Mouse (Mus musculus) midbrain, embryonic 11.5 days (tissue): ENCODE results near the gene Gm48552. TPM values are rescaled to one million over a fixed set of nuclear protein-coding genes. Genes with fewer than 3 reads are reported as not detected.
A peak's percentile ranks its signal among the peaks of the same experiment; 100 is the strongest.

Source experiments
- ATAC-seq: fragments of 200-750 bp; cut with Nextera tagmentation; 2 replicates; pipeline ENCODE4 v1.8.0; 2017; ENCODE audit warnings: moderate TSS enrichment, moderate library complexity; ENCODE audit not compliant: low FRiP score
- DNase-seq: peaks from one replicate; pipeline ENCODE4 v3.0.0; 2015; ENCODE audit warnings: low spot score; ENCODE audit errors: missing footprints
- H3K27ac ChIP-seq: fragments of 300-500 bp; sonication (generic); 2 replicates; pipeline ENCODE4 v1.5.1; 2014; ENCODE audit warnings: low read depth, low read length
- H3K27me3 ChIP-seq: fragments of 300-500 bp; sonication (generic); 2 replicates; pipeline ENCODE4 v1.6.1; 2014; ENCODE audit warnings: mild to moderate bottlenecking, low read length, moderate library complexity, mixed read lengths; ENCODE audit not compliant: control insufficient read depth, insufficient read depth
- H3K36me3 ChIP-seq: fragments of 300-500 bp; sonication (generic); 2 replicates; pipeline ENCODE4 v1.6.1; 2014; ENCODE audit warnings: mild to moderate bottlenecking, low read length, moderate library complexity, mixed read lengths; ENCODE audit not compliant: control insufficient read depth, insufficient read depth
- H3K4me1 ChIP-seq: fragments of 300-500 bp; sonication (generic); 2 replicates; pipeline ENCODE4 v1.6.1; 2014; ENCODE audit warnings: low read length; ENCODE audit not compliant: control insufficient read depth, insufficient read depth
- H3K4me2 ChIP-seq: fragments of 300-500 bp; sonication (generic); 2 replicates; pipeline ENCODE4 v1.6.1; 2014; ENCODE audit warnings: mild to moderate bottlenecking, moderate library complexity
- H3K4me3 ChIP-seq: fragments of 300-500 bp; sonication (generic); 2 replicates; pipeline ENCODE4 v1.5.1; 2014; ENCODE audit warnings: low read depth, low read length
- H3K9ac ChIP-seq: fragments of 300-500 bp; sonication (generic); 2 replicates; pipeline ENCODE4 v1.6.1; 2014; ENCODE audit warnings: low read length
- H3K9me3 ChIP-seq: fragments of 300-500 bp; sonication (generic); 2 replicates; pipeline ENCODE4 v1.6.1; 2016; ENCODE audit warnings: low read length; ENCODE audit not compliant: control insufficient read depth
- WGBS: fragments of 180-500 bp; shearing (Covaris S2); extraction: QIAGEN DNeasy Blood & Tissue Kit; methylation state at CpG from one replicate; pipeline ENCODE4 v1.1.7; 2014; 5-methylcytosine and 5-hydroxymethylcytosine counted together
- polyA plus RNA-seq: library from polyadenylated mRNA; unstranded; fragments of >200 nt; fragmentation: Nextera tagmentation; extraction: Ambion mirVana; gene quantifications from 2 replicates; pipeline ENCODE4 v1.2.1, GENCODE M21; 2014

Gene Gm48552
- polyA plus RNA-seq, 1 experiment from 2014 or later, result 0.20 TPM

DNA sequence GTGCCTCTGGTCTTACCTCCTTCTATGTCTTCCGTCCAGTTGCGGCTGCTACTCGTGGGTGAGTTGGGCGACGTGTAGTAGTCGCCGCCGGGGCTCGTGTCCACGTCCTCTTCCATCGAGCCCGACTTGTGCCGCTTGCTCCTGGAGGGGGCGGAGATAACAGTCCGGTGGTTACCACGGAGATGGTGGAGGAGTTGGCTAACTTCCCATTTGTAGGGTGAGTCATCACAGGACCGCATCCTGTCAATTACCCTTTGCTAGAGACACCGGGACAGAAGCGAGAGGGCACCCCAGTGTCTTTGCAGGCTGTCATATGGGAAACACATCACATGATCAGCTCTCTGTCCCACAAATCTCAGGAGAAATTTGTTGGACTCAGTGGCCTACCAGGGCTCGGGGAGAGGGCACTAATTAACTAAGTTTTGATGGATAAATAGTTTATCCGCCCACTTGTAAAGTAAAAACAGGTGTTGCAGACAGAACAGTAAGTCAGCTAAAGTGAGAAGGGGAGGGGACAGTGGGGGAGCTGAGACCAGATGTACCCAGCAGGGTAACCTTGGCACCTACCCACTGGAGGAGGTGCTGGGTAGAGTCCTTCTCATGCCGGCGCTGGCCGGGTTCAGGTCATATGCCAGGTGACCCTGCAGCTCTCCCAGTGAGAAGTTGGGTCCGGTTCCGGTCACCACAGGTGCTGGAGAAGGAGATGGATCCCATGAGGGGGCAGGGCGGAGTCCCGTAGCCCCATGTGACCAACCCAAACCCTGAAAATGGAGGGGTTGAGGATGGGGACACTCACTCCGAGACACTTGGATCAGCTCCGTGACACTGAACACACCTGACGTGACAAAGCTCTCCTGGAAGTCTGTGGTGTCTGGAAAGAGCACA is 19.0 kb downstream of the Gm48552 start:
- H3K9me3 ChIP-seq, result no peaks in the 10 kb centered on the region
- H3K9ac ChIP-seq, result peak overlapping the region; percentile 2; the same call in 1 of the 2 replicates
- no peak for ATAC-seq
- peaks cover 34% of the 10 kb centered on the region for H3K4me1 ChIP-seq
- H3K4me2 ChIP-seq, result peak overlapping the region; percentile 12; the same call in 1 of the 2 replicates
- DNase-seq, result peak; percentile 88
- H3K36me3 ChIP-seq, result no peaks in the 10 kb centered on the region
- WGBS, result 28% methylated on average over 31 of the region's 31 CpGs
- H3K4me3 ChIP-seq, result peak overlapping the region; percentile 13
- H3K27me3 ChIP-seq, result peaks cover 40% of the 10 kb centered on the region
- H3K27ac ChIP-seq, result no peak overlapping the region

DNA sequence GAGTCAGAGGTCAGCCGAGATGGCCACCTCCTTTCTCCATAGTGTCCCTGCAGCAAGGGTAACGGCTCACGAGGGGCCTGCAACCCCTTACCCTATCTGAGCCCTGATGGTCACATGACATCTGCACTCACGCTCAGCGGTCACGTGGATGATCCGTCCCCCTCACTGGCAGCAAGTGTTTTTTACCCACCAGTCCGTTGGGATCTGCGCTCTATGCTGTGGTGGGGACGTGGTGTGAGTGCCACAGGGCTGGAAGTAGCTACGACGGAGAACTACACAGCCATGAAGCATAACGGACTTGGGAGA is 19.6 kb downstream of the Gm48552 start:
- H3K27me3 ChIP-seq, result peaks cover 40% of the 10 kb centered on the region
- H3K4me1 ChIP-seq, result peaks cover 28% of the 10 kb centered on the region
- WGBS, result 44% methylated on average over 13 of the region's 13 CpGs
- ATAC-seq (no peak), DNase-seq (no peak)
- no peaks in the 10 kb centered on the region for H3K36me3 ChIP-seq
- H3K9ac ChIP-seq, result no peak overlapping the region
- no peak overlapping the region for H3K4me3 ChIP-seq
- no peak overlapping the region for H3K4me2 ChIP-seq
- H3K9me3 ChIP-seq, result no peaks in the 10 kb centered on the region
- H3K27ac ChIP-seq, result no peak overlapping the region

DNA sequence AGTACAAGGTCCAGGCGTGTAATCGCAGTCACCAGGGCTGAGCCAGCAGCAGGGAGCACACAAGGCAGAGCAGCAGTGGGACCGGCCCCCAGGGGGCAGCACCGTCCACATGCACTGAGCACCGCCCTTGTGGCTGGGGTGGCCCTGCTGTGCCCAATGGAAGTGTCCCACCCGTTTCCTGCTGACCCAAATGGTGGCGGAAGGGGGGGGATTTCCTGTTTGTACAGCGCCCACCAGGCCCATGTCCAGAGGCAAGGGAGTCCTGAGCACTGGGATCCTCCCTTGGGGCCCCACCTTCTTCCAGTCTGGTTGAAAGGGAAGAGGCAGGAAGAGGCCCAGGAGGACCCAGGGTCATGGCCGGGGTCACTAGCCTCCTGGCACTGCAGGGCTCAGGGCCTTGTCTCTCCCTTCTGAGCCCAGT is 20.1 kb downstream of the Gm48552 start:
- H3K4me3 ChIP-seq, result no peak overlapping the region
- whole genome bisulfite sequencing, result 11% methylated on average over 9 of the region's 9 CpGs

DNA sequence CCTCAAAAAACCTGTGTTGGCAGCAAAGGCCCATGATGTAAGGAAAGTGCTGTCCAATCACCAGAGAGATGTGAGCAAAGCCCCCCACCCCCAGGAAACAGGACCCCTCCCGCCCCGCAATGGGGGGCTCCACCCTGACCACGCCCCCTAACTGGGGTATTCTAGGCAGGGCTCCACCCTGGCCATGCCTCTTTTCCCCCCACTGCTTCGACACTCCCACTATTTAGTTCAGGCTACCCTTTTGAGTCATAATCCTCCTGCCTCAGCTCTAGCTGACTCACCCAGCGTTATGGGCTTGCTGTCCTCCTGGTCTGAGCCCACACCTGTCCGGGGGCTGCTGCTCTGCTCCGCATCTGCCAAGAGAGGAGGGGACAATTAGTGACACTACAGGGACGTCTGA is 20.5 kb downstream of the Gm48552 start:
- Histone ChIP-seq H3K27me3 (peaks cover 35% of the 10 kb centered on the region), H3K36me3 (no peaks in the 10 kb centered on the region), H3K27ac (no peak overlapping the region), H3K4me2 (no peak overlapping the region), H3K4me1 (peaks cover 32% of the 10 kb centered on the region), H3K9ac (no peak overlapping the region), H3K9me3 (no peaks in the 10 kb centered on the region), H3K4me3 (no peak overlapping the region)
- DNase-seq, result no peak
- ATAC-seq, result no peak
- 13% methylated on average over 8 of the region's 8 CpGs for WGBS

More for the DNA sequence above, 20.1 kb downstream of the Gm48552 start:
- H3K4me2 ChIP-seq, result no peak overlapping the region
- H3K9ac ChIP-seq, result no peak overlapping the region
- peak; percentile 97 for DNase-seq
- no peak overlapping the region for H3K27ac ChIP-seq
- H3K36me3 ChIP-seq, result no peaks in the 10 kb centered on the region
- H3K4me1 ChIP-seq, result peaks cover 28% of the 10 kb centered on the region
- H3K9me3 ChIP-seq, result no peaks in the 10 kb centered on the region
- H3K27me3 ChIP-seq, result peaks cover 39% of the 10 kb centered on the region
- ATAC-seq, result peak; percentile 43

DNA sequence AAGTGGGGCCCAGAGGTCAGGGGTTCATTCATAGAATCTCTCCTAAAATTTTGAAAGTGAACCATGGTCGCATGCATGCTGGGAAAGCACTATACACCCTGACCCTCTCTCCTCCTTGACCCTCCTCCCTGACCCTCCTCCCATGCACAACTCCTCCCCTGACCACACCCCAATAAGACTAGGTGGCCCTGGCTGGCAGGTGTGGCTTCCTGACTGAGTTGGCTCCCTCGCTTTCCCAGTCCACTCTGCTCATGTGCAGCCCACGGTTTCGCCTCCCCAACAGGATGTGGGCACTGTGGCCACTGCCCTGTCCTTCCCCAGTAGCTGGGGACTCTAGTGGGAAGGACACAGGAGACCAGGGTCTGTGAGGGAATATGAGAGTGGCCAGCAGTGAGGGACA is 21.5 kb downstream of the Gm48552 start:
- Histone ChIP-seq H3K9me3 (no peaks in the 10 kb centered on the region), H3K27me3 (peaks cover 29% of the 10 kb centered on the region), H3K4me3 (no peak overlapping the region), H3K9ac (no peak overlapping the region), H3K36me3 (no peaks in the 10 kb centered on the region), H3K27ac (no peak overlapping the region), H3K4me2 (no peak overlapping the region), H3K4me1 (peaks cover 35% of the 10 kb centered on the region)
- 61% methylated on average over 4 of the region's 4 CpGs for WGBS
- ATAC-seq (no peak), DNase-seq (no peak)

DNA sequence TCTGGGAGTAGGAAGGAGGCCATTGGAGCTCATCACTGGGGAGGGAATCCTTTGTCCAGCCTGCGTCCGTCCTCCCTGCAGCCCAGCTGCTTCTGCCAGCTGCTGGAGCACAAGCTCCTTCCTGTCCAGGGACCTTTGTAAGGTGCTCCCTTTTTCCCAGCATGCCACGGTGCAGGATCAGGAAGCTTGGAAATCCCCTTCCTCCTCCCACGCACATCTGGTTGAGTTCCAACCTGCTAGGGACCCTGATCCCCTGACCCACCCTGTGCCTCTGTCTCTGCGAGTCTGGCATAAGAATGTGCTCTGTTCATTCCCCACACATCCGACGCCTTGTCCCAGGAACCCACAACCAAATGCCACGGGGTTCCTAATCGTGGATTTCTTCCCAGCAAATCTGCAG is 22.2 kb downstream of the Gm48552 start:
- Histone ChIP-seq H3K27me3 (peaks cover 23% of the 10 kb centered on the region), H3K4me3 (no peak overlapping the region), H3K36me3 (no peaks in the 10 kb centered on the region), H3K9me3 (no peaks in the 10 kb centered on the region), H3K27ac (no peak overlapping the region), H3K4me2 (no peak overlapping the region), H3K4me1 (peaks cover 35% of the 10 kb centered on the region), H3K9ac (no peak overlapping the region)
- no peak for DNase-seq
- no peak for ATAC-seq
- 83% methylated on average over 9 of the region's 9 CpGs for WGBS

DNA sequence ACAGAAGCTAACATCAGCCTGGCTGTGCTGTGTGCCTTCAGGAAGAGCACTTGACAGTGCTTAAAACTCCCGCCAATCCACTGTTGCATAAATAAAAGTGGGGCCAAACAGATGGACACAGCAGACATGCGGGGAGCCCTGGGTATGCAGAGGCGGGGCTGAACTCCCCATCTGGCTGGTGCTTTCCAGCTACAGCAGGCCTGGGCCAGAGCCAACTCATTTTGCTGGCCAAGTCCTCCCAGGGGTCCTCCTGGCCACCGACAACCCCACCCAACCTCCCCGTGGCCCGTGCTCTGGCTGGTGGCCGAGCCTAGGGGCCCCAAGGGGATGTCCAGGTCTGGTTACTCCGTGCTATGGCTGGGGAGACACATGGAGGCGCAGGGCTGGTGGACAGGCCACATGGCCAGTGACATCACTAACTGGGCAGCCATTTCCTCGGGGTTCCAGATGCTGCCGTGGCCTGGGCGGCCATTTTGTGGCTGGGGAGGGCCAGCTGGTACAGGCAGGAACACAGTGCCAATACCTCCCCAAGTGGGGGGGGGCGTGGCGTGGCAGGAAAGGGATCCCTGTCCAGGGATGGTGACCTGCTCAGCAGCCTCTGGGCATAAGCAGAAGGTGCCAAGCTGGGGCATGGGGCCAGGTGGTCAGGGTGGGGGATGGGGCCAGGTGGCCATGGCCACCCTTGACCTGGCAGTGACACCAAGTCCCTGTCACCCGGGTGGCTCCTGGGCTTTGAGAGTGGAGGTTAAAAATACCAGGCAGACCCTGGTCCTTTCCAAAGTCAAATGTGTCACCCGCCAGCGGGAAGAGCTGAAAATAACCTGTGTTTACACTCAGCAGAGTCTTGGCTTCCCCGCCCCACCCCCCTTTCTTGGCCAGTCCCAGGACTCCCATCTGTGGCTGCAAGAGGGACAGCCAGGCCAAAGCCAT is 22.9 kb downstream of the Gm48552 start:
- ATAC-seq, result no peak
- H3K4me2 ChIP-seq, result no peak overlapping the region
- 83% methylated on average over 18 of the region's 18 CpGs for WGBS
- no peak overlapping the region for H3K4me3 ChIP-seq
- peaks cover 16% of the 10 kb centered on the region for H3K27me3 ChIP-seq
- DNase-seq, result no peak
- H3K9ac ChIP-seq, result no peak overlapping the region
- no peak overlapping the region for H3K27ac ChIP-seq
- H3K36me3 ChIP-seq, result no peaks in the 10 kb centered on the region
- H3K4me1 ChIP-seq, result peaks cover 33% of the 10 kb centered on the region
- no peaks in the 10 kb centered on the region for H3K9me3 ChIP-seq

DNA sequence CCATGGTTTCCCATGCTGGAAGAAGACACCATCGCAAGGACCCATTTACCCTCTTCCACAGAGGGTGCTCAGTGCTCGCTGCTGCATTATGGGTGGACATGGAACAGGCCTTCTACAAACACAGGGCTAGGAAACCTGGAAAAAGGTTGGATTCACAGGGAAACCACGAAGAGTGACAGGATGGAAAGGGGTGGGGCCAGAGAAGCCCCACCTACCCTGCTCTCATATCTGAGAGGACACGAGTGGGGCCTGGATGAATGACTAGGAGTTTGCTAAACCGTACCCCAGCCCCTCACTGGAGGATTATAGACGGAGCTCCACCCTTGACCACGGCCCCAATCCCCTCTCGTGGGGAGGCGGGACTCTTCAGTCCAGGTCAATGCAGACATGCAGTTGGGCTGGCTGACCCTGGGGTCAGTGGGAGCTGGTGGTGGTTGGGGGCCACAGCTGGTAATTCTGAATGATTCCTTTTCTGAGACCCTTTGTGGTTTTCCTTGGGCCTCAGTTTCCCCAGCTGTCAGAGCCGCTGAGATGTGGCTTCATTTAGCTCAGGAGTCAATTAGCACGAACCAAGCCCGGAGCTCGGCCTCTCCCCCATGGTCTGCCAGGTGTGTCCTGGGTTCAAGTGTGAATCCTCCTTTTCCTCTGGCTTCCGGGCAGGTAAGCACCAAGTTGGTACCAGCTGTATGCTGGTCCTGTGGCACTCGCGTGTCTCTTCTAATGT is 23.9 kb downstream of the Gm48552 start:
- H3K9ac ChIP-seq, result no peak overlapping the region
- peaks cover 33% of the 10 kb centered on the region for H3K4me1 ChIP-seq
- H3K27ac ChIP-seq, result no peak overlapping the region; the same call in 1 of the 2 replicates

More for the DNA sequence above, 23.9 kb downstream of the Gm48552 start:
- Histone ChIP-seq H3K36me3 (no peaks in the 10 kb centered on the region), H3K27me3 (peaks cover 6% of the 10 kb centered on the region), H3K4me3 (no peak overlapping the region), H3K9me3 (no peaks in the 10 kb centered on the region), H3K4me2 (no peak overlapping the region)
- no peak for DNase-seq
- 77% methylated on average over 16 of the region's 16 CpGs for WGBS
- no peak for ATAC-seq
